Mouse (Mus musculus) ES-Bruce4 (cell line): ENCODE data around the gene Erg.

Source experiments
- CTCF ChIP-seq: IDR thresholded peaks from one replicate; pipeline ENCODE4 v1.8.1; 2011; ENCODE audit warnings: low read depth, low read length
- EP300 ChIP-seq: IDR thresholded peaks from 2 replicates; pipeline ENCODE4 v1.6.1; 2011; ENCODE audit warnings: low read depth, low read length; ENCODE audit not compliant: insufficient read depth
- POLR2A ChIP-seq: IDR thresholded peaks from one replicate; pipeline ENCODE4 v1.8.1; 2011; ENCODE audit warnings: low read length; ENCODE audit not compliant: insufficient read depth

GRCm38 (mm10) chr16:95321945-95322625, 264.3 kb downstream of the Erg start:
- TF ChIP-seq CTCF (no peak), POLR2A (no peak), EP300 (no peak)
